Mouse (Mus musculus) embryonic fibroblast, embryonic 13.5 days (primary cell): ENCODE results near the gene Cox14.

Source experiments
- CTCF ChIP-seq: IDR thresholded peaks from 2 replicates; pipeline ENCODE4 v1.5.1; 2011; ENCODE audit warnings: mild to moderate bottlenecking, control low read depth, low read length, moderate library complexity, borderline replicate concordance; ENCODE audit not compliant: insufficient read depth
- POLR2A ChIP-seq: IDR thresholded peaks from 2 replicates; pipeline ENCODE4 v1.6.1; 2011; ENCODE audit warnings: low read depth, mild to moderate bottlenecking, control low read depth, low read length, moderate library complexity

DNA sequence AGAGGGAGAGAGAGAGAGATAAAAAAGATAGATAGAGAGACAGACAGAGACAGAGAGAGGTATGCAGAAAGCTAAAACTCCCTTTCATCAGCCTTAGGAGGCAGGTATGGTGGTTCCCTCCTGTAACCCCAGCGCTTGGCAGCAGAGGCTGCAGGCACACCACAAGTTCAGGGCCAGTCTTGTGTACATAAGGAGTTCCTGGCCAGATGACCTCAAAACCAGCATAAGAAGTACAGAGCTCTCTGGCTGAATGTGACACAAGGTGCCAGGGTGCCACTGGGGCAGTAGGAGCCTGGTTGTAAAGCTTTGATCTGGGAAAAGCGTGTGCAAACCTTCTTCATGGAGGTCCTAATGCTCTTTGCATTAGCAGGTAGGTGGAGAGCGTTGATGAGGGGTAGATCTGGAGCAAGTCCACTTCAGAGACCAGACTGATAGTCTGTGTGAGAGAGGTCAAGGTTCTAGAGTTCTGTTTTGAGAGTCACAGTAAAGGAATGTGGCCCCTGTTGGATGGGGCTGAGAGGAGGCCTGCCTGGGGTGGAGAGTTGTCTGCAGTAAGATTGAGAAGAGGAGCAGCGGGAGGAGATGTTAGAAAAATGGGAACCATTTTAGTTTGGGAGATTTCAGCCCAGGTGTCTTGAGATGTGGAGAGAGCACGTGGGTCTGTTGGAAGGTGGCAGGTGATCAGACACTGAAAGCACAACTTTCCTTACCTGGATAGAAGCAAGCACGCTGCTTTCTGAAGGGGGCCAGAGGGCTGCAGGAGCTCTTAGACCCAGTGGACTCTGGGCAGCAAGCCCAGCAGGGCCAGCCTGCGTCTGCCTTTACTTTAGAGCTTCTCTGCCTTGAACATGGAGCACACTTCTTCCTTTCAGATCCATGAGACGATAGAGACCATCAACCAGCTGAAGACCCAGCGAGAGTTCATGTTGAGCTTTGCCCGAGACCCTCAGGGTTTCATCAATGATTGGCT, 14.9 kb upstream of the Cox14 start:
- TF ChIP-seq POLR2A = no peak
- no peak for TF ChIP-seq CTCF
